Comparison of ENCODE assay signal across 21 mouse cellular contexts in genomic region chr16:75332853-75333252, GRCm38 (mm10).
A peak's percentile ranks its signal among the peaks of the same experiment; 100 is the strongest.
DNase-seq lines count a peak whose midpoint lies in the region; ATAC-seq and TF ChIP-seq lines count a peak whose summit lies in the region.
"Had no signal": no experiment of that assay in that cellular context is flagged by ENCODE, and none has a peak within 500 bp of the region (broad histone marks: within the 10 kb centered on the region; RNA-seq: fewer than 3 reads in every experiment).

No protein-coding gene starts in this region.

- H3K27ac ChIP-seq in ES-E14 (ENCODE audit: insufficient read depth, low read depth, low read length, poor library complexity, severe bottlenecking) (no peak overlapping the region), MEL (ENCODE audit: control insufficient read depth, low read depth, low read length) (no peak overlapping the region)
- H3K27ac ChIP-seq in hindbrain, postnatal 0 days, result no peak overlapping the region

- no peak for TF ChIP-seq EP300 in MEL (IDR thresholded peaks at IDR 0.05; ENCODE audit: low read depth in 1 of 2, low read length in 2 of 2)

- in situ Hi-C loops in ES-E14 (cut with MboI; ENCODE audit: low sequenced_read_pairs in 2 of 2, unreplicated experiment in 2 of 2), result no loop called here

- H3K4me2 ChIP-seq in hindbrain, postnatal 0 days (ENCODE audit: low read depth, low read length), result no peak overlapping the region

- H3K36me3 ChIP-seq in ES-E14 (ENCODE audit: control insufficient read depth, insufficient read depth, low read length, poor library complexity, severe bottlenecking) (no peaks in the 10 kb centered on the region), MEL (ENCODE audit: control insufficient read depth in 1 of 2, insufficient read depth in 2 of 2, low read length in 2 of 2) (peaks cover 0 to 7% of the 10 kb centered on the region in 2 experiments; a peak in 2 of 4 replicates)
- H3K36me3 ChIP-seq in hindbrain, postnatal 0 days (ENCODE audit: insufficient read depth, low read length), result no peaks in the 10 kb centered on the region
- H3K36me3 ChIP-seq: G1E had no signal

- no peak for TF ChIP-seq CTCF in MEL (IDR thresholded peaks at IDR 0.05 in 2 of 3, conservative IDR thresholded peaks at IDR 0.05 in 1 of 3; ENCODE audit: control insufficient read depth in 1 of 3, insufficient read depth in 1 of 3, low read depth in 2 of 3, low read length in 3 of 3, poor library complexity in 1 of 3, severe bottlenecking in 1 of 3)
- no peak for TF ChIP-seq CTCF in hindbrain, postnatal 0 days (IDR thresholded peaks at IDR 0.05; ENCODE audit: low read depth)

- DNase-seq in ES-E14 (ENCODE audit: low read depth, low spot score) (no peak), MEL (ENCODE audit: low read depth, low spot score) (no peak)
- DNase-seq in cerebellum, adult 11-12 months, result no peak
- DNase-seq in hindbrain, postnatal 0 days (ENCODE audit: low spot score), result no peak
- DNase-seq: adrenal gland, adult 2 months; adrenal gland, adult 8-10 months; adrenal gland, postnatal 10 days; adrenal gland, postnatal 14 days; adrenal gland, postnatal 25 days; adrenal gland, postnatal 36 days; B cell, adult 2 months; cerebellum, adult 11 months; cerebellum, adult 18-20 months; cerebellum, adult 2 months; cerebellum, adult 8-10 months; cerebellum, adult 9-10 months had no signal

- no peaks in the 10 kb centered on the region for H3K79me2 ChIP-seq in MEL (ENCODE audit: control insufficient read depth, insufficient read depth, low read length, poor library complexity)

- H3K27me3 ChIP-seq in MEL (ENCODE audit: control insufficient read depth in 1 of 2, insufficient read depth in 2 of 2, low read length in 2 of 2), result no peaks in the 10 kb centered on the region
- no peaks in the 10 kb centered on the region for H3K27me3 ChIP-seq in hindbrain, postnatal 0 days (ENCODE audit: insufficient read depth, low read length)
- H3K27me3 ChIP-seq: CH12.LX, Patski had no signal

- H3K4me3 ChIP-seq in ES-E14 (ENCODE audit: insufficient read depth in 1 of 2, low read depth in 1 of 2, low read length in 2 of 2, poor library complexity in 1 of 2, severe bottlenecking in 1 of 2), result no peak overlapping the region
- no peak overlapping the region for H3K4me3 ChIP-seq in MEL (ENCODE audit: control insufficient read depth in 1 of 2, insufficient read depth in 1 of 2, low read depth in 2 of 2, low read length in 2 of 2)
- no peak overlapping the region for H3K4me3 ChIP-seq in hindbrain, postnatal 0 days (ENCODE audit: low read length)

- H3K9ac ChIP-seq in ES-E14 (ENCODE audit: insufficient read depth, low read depth, low read length, poor library complexity, severe bottlenecking) (no peak overlapping the region), MEL (ENCODE audit: control insufficient read depth, low read depth, low read length, poor library complexity, severe bottlenecking) (no peak overlapping the region)
- no peak overlapping the region for H3K9ac ChIP-seq in hindbrain, postnatal 0 days (replicated peaks; ENCODE audit: low read length)

- H3K9me3 ChIP-seq in ES-E14 (ENCODE audit: control insufficient read depth, insufficient read depth, low read depth, low read length), result no peaks in the 10 kb centered on the region
- H3K9me3 ChIP-seq in MEL (replicated peaks; ENCODE audit: insufficient read depth, low read length), result no peaks in the 10 kb centered on the region
- H3K9me3 ChIP-seq in hindbrain, postnatal 0 days (ENCODE audit: low read length), result no peaks in the 10 kb centered on the region
- H3K9me3 ChIP-seq: G1E had no signal

- 87% methylated on average over 4 of the region's 4 CpGs for WGBS in hindbrain, postnatal 0 days

- no peak for TF ChIP-seq POLR2A in MEL (IDR thresholded peaks at IDR 0.05; ENCODE audit: control insufficient read depth in 1 of 2, insufficient read depth in 1 of 2, low read depth in 1 of 2, low read length in 2 of 2, poor library complexity in 1 of 2)

- ATAC-seq in hindbrain, postnatal 0 days, result no peak
- ATAC-seq: activated CD4-positive, CD25-positive, alpha-beta regulatory T cell, adult 4 months; CD4-positive, CD25-positive, alpha-beta regulatory T cell, adult 4 months; Patski had no signal

- TF ChIP-seq RAD21 in MEL (IDR thresholded peaks at IDR 0.05; ENCODE audit: low read depth, low read length), result no peak

- H3K4me1 ChIP-seq in ES-E14 (ENCODE audit: control insufficient read depth in 2 of 2, insufficient read depth in 2 of 2, low read length in 2 of 2, poor library complexity in 1 of 2) (no peaks in the 10 kb centered on the region), MEL (ENCODE audit: control insufficient read depth in 1 of 2, insufficient read depth in 2 of 2, low read length in 2 of 2) (no peaks in the 10 kb centered on the region; a peak in 1 of 4 replicates)
- no peaks in the 10 kb centered on the region for H3K4me1 ChIP-seq in hindbrain, postnatal 0 days (ENCODE audit: insufficient read depth, low read length)

TF ChIP-seq in ES-E14, 5 proteins besides CTCF, POLR2A, EP300 and RAD21:
- TF ChIP-seq CHD2 (IDR thresholded peaks at IDR 0.05; ENCODE audit: low read depth, low read length) (no peak), ZC3H11A (IDR thresholded peaks at IDR 0.05; ENCODE audit: borderline replicate concordance, low read depth, low read length) (no peak), HCFC1 (IDR thresholded peaks at IDR 0.05; ENCODE audit: borderline replicate concordance, insufficient read depth, low read length) (no peak), ZNF384 (IDR thresholded peaks at IDR 0.05; ENCODE audit: low read depth, low read length) (no peak), MAFK (IDR thresholded peaks at IDR 0.05; ENCODE audit: insufficient read depth, low read depth, low read length) (peak; percentile 56; the same call in 1 of the 2 replicates)

TF ChIP-seq in MEL, 35 proteins besides CTCF, POLR2A, EP300 and RAD21:
- TF ChIP-seq NELFE (IDR thresholded peaks at IDR 0.05; ENCODE audit: low read depth, low read length), result no peak
- TF ChIP-seq HCFC1 (IDR thresholded peaks at IDR 0.05; ENCODE audit: low read depth, low read length), result no peak
- TF ChIP-seq ZMIZ1 (IDR thresholded peaks at IDR 0.05; ENCODE audit: low read depth, low read length), result no peak
- 0 out of 2 replicates have a peak, but pooled peaks have one; percentile 53 for TF ChIP-seq MAFK (IDR thresholded peaks at IDR 0.05; ENCODE audit: borderline replicate concordance, low read depth, low read length)
- TF ChIP-seq ETS1 (IDR thresholded peaks at IDR 0.05; ENCODE audit: low read depth, low read length), result no peak
- TF ChIP-seq SIN3A (IDR thresholded peaks at IDR 0.05; ENCODE audit: low read length), result no peak
TF ChIP-seq in MEL: peak in this region for 1.
